Mouse (Mus musculus) spleen, adult 2 months (tissue): ENCODE measurements at regions not wholly inside any gene's neighbourhood (a gene's known extent, or its start where the extent isn't known, plus 50 kb on each side); places are given as distances from the start of the nearest gene placed in this dataset.

Experiments used
- CTCF ChIP-seq: fragments of 200-500 bp; IDR thresholded peaks from 2 replicates; pipeline ENCODE4 v1.5.1; 2011; ENCODE audit warnings: mild to moderate bottlenecking, inconsistent platforms; ENCODE audit not compliant: insufficient read depth, insufficient read length, insufficient replicate concordance; ENCODE audit errors: extremely low read depth
- POLR2A ChIP-seq: fragments of 200-500 bp; IDR thresholded peaks from 2 replicates; pipeline ENCODE4 v1.6.1; 2011; ENCODE audit warnings: low read depth, low read length, inconsistent platforms

- TF ChIP-seq POLR2A, result no peak
- TF ChIP-seq CTCF, result no peak
These were observed 85.9 kb upstream of the Prickle1 start for GRCm38 (mm10) chr15:93681602-93682001.
